Mouse (Mus musculus) effector memory CD4-positive, alpha-beta T cell, adult 7 months (primary cell): ENCODE results near the gene Pars2. TPM values are rescaled to one million over a fixed set of nuclear protein-coding genes. Genes with fewer than 3 reads are reported as not detected.

Experiments
- polyA plus RNA-seq: library from polyadenylated mRNA; unstranded; fragments of 100-300 nt; shearing (Covaris generic); gene quantifications from one replicate; pipeline ENCODE4 v1.2.1, GENCODE M21; 2017

The Pars2 gene
- polyA plus RNA-seq, result 3.0 TPM

DNA sequence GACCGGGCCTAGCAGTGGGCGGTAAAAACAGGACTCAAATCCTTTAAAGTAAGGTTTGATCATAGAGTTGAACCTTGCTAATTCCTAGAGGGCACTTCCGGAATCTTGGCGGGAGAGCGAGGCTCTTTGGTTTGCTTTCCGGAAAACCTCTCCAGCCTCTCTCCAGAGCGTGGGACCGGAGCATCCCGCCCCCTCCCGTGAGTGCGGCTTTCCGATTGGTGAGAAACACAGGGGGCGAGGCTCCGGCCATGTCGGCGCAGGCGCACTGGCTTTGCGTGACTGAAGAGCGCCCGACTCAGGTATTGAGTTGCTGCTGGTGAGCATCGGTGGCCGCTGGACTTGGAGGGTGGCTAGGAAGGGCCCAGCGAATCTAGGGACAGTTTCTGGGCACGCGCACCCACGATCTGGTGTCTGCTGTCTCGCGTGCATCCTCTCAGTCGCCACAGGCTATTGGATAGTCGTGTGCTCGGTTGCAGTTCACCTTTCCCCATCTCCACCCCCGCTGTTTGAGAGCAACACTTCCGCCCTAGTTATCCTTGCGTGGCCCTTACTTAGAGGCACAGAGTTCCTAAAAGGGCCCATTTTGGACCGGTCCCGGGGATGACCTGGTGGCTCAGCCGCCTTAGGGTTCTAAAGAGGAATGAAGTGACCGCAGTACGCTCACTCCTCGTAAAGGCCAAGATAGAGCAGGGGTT is at the start of gene Pars2:
TSS of gene Pars2 (plus strand) at position 237 of the 695 bp plus-strand sequence.

DNA sequence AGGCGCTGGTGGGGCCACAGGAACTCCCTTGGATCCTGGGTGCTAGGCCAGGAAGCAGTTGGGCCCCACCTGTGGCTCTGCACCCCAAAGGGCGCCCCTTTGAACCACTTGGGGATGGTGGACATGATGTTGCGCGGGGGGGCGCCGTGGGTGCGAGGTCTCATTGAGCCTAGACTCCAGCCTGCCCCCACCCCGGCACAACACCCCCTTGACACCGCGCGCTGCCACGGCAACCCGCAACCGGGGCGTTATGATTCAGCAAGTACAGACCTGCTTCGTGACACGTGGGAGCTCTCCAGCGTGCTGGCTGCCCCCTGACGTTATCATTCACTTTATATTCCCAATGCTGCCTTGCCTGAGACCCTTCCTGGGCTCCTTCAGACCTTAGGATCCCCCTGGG is 33.8 kb upstream of the Pars2 start, which contains the start of gene Lexm:
TSS of gene Lexm (minus strand) at position 186 of the 400 bp plus-strand sequence.

DNA sequence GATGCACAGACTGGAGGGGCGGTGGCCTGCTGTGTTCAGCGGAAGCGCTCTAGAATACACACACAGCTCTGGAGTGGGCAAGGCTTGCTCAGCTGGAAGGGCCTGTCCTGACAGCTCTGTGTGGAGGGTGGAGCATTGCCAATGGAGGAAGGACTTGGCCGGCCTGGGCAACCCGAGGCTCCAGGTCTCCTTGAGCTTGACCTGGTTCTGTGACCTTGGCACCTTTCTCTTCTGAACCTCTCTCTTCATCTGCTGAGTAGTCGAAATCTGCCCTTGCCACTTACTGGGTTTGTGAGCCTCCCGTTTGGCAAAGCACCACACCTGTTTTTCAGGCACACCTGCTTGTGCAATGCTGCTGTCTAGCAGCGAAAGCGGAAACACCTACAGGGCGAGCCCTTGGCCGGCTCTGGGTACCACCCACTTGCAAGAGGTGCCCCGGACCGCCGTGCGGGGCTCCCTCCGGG is 28.8 kb upstream of the Pars2 start, which contains the start of gene Ttc22:
TSS of gene Ttc22 (plus strand) at position 403 of the 464 bp plus-strand sequence.

DNA sequence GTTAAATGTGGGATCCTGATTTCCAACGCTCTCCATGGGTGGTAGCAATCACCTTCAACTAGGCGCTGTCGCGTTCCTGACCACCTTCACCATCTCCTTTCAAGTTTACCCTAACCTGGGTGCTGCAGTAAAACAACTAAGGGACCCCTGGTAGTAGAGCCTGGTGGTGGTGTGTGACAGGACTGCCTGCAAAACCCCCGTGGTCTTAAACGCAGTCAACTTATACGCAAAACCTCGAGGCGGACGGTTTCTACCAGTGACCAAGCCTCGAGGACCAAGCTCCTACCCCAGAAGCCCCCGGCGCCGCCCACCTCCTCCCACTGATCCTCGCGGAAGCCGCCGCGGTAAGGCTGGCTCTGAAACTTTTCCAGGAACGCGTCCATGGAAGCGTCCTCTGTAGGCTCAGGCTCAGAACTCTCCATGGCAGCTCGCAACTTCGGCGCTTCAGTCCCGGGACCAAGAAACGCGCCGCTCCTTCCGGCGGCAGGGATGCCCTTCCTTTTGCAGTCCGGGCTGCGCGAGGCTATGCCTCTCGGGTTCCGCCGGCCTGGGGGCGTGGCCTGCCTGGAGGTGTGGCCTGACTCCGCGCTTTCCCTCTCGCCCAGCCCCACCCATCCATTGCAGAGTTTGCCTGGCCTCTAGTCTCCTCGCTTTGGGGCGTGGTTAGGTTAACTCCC is 27.7 kb downstream of the Pars2 start, which contains the start of gene Ttc4:
TSS of gene Ttc4 (minus strand) at position 503 of the 677 bp plus-strand sequence.

Other genes with a start within 250 kb of the Pars2 start
- gene Pcsk9, start 186.7 kb upstream of the Pars2 start, polyA plus RNA-seq, result not detected
- gene Bsnd, start 158.8 kb upstream of the Pars2 start, polyA plus RNA-seq, result not detected
- 0.71 TPM for gene Dhcr24, start 90.0 kb upstream of the Pars2 start, polyA plus RNA-seq
- gene Lexm, start 33.8 kb upstream of the Pars2 start, polyA plus RNA-seq, result not detected
- gene Ttc22, start 28.6 kb upstream of the Pars2 start, polyA plus RNA-seq, result 0.41 TPM
- gene Ttc4, start 27.9 kb downstream of the Pars2 start, polyA plus RNA-seq, result 35.7 TPM
- not detected for gene Mroh7, start 79.9 kb downstream of the Pars2 start, polyA plus RNA-seq
- not detected for gene Fam151a, start 82.8 kb downstream of the Pars2 start, polyA plus RNA-seq
- 6.0 TPM for gene Acot11, start 153.9 kb downstream of the Pars2 start, polyA plus RNA-seq